Mouse (Mus musculus): ENCODE measurements around the gene Aldh3b3. TPM values are rescaled to one million over a fixed set of nuclear protein-coding genes. Genes with fewer than 3 reads are reported as not detected.
"Not testable (repeated sequence)": the region's sequence is repeated elsewhere in the genome, so short reads cannot be mapped to it uniquely, and the experiment has no call there.

Gene Aldh3b3
- polyA plus RNA-seq, 1 experiment from 2014 or later: not detected

DNA sequence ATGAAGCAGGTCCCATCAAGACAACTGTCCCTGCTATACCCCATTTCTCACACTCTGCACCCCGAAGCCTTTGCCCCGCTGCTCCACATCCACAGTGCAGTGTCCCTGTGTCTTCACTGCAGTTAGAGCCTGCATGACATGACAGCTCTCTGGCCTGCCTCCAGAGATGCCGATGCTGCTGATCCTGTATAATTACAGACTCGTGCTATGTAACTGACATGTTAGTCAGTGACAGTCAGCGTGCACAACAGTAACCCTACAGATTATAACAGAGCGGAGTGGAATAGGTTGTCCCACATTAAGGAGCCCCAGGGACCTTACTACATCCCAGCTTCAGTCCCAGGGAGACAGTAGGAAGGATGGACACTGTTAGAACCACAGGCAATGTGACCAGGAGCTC, 16.2 kb downstream of the Aldh3b3 start:
- H3K9me3 ChIP-seq (ENCODE audit: control insufficient read depth, low read length); H3K4me3 ChIP-seq (ENCODE audit: control insufficient read depth in 1 of 2, insufficient read depth in 1 of 2, low read depth in 1 of 2, low read length in 2 of 2); H3K9ac ChIP-seq (ENCODE audit: low read length); H3K36me3 ChIP-seq (ENCODE audit: control insufficient read depth, insufficient read depth, low read length); H3K27ac ChIP-seq (replicated peaks in 1 of 2; ENCODE audit: control insufficient read depth in 1 of 2, insufficient read depth in 1 of 2, low read depth in 2 of 2, low read length in 2 of 2); H3K4me1 ChIP-seq (ENCODE audit: control insufficient read depth in 2 of 2, insufficient read depth in 2 of 2, low read length in 2 of 2); ATAC-seq (ENCODE audit: insufficient number of reproducible peaks, insufficient read depth, low FRiP score, low read depth); H3K4me2 ChIP-seq (ENCODE audit: low read length); H3K27me3 ChIP-seq (ENCODE audit: control insufficient read depth, insufficient read depth, low read length): not testable (repeated sequence)
- 69% methylated on average over 6 of the region's 6 CpGs for WGBS

- H3K4me1 ChIP-seq (ENCODE audit: control insufficient read depth in 2 of 2, insufficient read depth in 2 of 2, low read length in 2 of 2): no peaks in the 10 kb centered on the region
- no peaks in the 10 kb centered on the region for H3K27me3 ChIP-seq (ENCODE audit: control insufficient read depth, insufficient read depth, low read length)
- H3K9ac ChIP-seq (ENCODE audit: low read length): no peak overlapping the region
- no peak overlapping the region for H3K4me2 ChIP-seq (ENCODE audit: low read length)
- no peaks in the 10 kb centered on the region for H3K9me3 ChIP-seq (ENCODE audit: control insufficient read depth, low read length)
- WGBS: 71% methylated on average over 2 of the region's 2 CpGs
- no peak for ATAC-seq (ENCODE audit: insufficient number of reproducible peaks, insufficient read depth, low FRiP score, low read depth)
- no peaks in the 10 kb centered on the region for H3K36me3 ChIP-seq (ENCODE audit: control insufficient read depth, insufficient read depth, low read length)
- no peak overlapping the region for H3K27ac ChIP-seq (replicated peaks in 1 of 2; ENCODE audit: control insufficient read depth in 1 of 2, insufficient read depth in 1 of 2, low read depth in 2 of 2, low read length in 2 of 2)
- no peak overlapping the region for H3K4me3 ChIP-seq (ENCODE audit: control insufficient read depth in 1 of 2, insufficient read depth in 1 of 2, low read depth in 1 of 2, low read length in 2 of 2)
Observed at GRCm38 (mm10) chr19:3975866-3976265, 17.4 kb downstream of the Aldh3b3 start.

GRCm38 (mm10) chr19:3980309-3980708, 21.9 kb downstream of the Aldh3b3 start:
- no peak for ATAC-seq (ENCODE audit: insufficient number of reproducible peaks, insufficient read depth, low FRiP score, low read depth)
- no peak overlapping the region for H3K9ac ChIP-seq (ENCODE audit: low read length)
- no peak overlapping the region for H3K4me3 ChIP-seq (ENCODE audit: control insufficient read depth in 1 of 2, insufficient read depth in 1 of 2, low read depth in 1 of 2, low read length in 2 of 2)
- H3K9me3 ChIP-seq (ENCODE audit: control insufficient read depth, low read length): no peaks in the 10 kb centered on the region
- H3K4me2 ChIP-seq (ENCODE audit: low read length): no peak overlapping the region
- no peaks in the 10 kb centered on the region for H3K36me3 ChIP-seq (ENCODE audit: control insufficient read depth, insufficient read depth, low read length)
- WGBS: 12% methylated on average over 4 of the region's 4 CpGs
- H3K27me3 ChIP-seq (ENCODE audit: control insufficient read depth, insufficient read depth, low read length): no peaks in the 10 kb centered on the region
- H3K4me1 ChIP-seq (ENCODE audit: control insufficient read depth in 2 of 2, insufficient read depth in 2 of 2, low read length in 2 of 2): peaks cover 6 to 7% of the 10 kb centered on the region in 2 experiments
- H3K27ac ChIP-seq (replicated peaks in 1 of 2; ENCODE audit: control insufficient read depth in 1 of 2, insufficient read depth in 1 of 2, low read depth in 2 of 2, low read length in 2 of 2): no peak overlapping the region

- Histone ChIP-seq H3K9me3 (ENCODE audit: control insufficient read depth, low read length) (no peaks in the 10 kb centered on the region), H3K27ac (replicated peaks in 1 of 2; ENCODE audit: control insufficient read depth in 1 of 2, insufficient read depth in 1 of 2, low read depth in 2 of 2, low read length in 2 of 2) (no peak overlapping the region), H3K36me3 (ENCODE audit: control insufficient read depth, insufficient read depth, low read length) (no peaks in the 10 kb centered on the region), H3K27me3 (ENCODE audit: control insufficient read depth, insufficient read depth, low read length) (no peaks in the 10 kb centered on the region), H3K9ac (ENCODE audit: low read length) (no peak overlapping the region), H3K4me1 (ENCODE audit: control insufficient read depth in 2 of 2, insufficient read depth in 2 of 2, low read length in 2 of 2) (peaks cover 12% of the 10 kb centered on the region in 2 experiments), H3K4me2 (ENCODE audit: low read length) (no peak overlapping the region), H3K4me3 (ENCODE audit: control insufficient read depth in 1 of 2, insufficient read depth in 1 of 2, low read depth in 1 of 2, low read length in 2 of 2) (no peak overlapping the region)
- no peak for ATAC-seq (ENCODE audit: insufficient number of reproducible peaks, insufficient read depth, low FRiP score, low read depth)
- 67% methylated on average over 9 of the region's 9 CpGs for WGBS
Observed at GRCm38 (mm10) chr19:3980917-3981316, 22.5 kb downstream of the Aldh3b3 start.

DNA sequence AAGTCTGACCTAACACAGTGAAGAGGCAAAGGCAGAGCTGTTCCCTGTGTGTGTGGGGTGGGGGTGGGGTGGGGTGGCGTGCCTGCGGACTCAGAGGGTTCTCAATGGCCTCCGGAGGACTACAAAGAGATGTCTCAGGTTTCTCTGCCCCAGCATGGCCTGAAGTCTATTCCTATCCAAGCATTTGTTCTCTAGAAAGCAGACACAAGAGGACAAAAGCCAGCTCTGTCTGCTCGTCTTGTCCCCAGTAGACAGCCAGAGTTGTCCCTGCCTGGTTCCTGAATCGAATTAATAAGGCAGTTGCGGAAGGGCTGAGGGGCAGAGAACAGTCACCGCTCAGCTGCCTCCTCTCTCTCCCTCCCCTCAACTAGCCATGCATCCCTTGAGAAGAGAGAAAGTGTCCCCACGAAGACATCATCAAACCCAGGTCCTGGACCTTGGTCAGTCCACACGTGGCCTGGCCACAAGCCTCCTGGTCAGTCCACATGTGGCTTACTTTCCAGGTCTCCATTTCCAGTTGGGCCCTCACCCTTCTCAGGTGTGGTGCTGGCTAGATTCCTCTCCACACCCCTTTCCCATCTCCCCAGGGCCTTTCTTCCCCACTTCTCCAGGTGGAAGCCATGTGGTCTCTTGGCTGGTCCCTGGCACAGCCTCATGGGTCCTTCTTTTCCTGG, 25.2 kb downstream of the Aldh3b3 start:
- 52% methylated on average over 9 of the region's 9 CpGs for WGBS

GRCm38 (mm10) chr19:3985261-3985681, 26.8 kb downstream of the Aldh3b3 start:
- H3K4me2 ChIP-seq (ENCODE audit: low read length): no peak overlapping the region
- H3K4me1 ChIP-seq (ENCODE audit: control insufficient read depth in 2 of 2, insufficient read depth in 2 of 2, low read length in 2 of 2): peaks cover 21 to 26% of the 10 kb centered on the region in 2 experiments
- peak overlapping the region; percentile 42 to 75 for H3K27ac ChIP-seq (replicated peaks in 1 of 2; ENCODE audit: control insufficient read depth in 1 of 2, insufficient read depth in 1 of 2, low read depth in 2 of 2, low read length in 2 of 2)
- no peak overlapping the region for H3K9ac ChIP-seq (ENCODE audit: low read length)
- no peaks in the 10 kb centered on the region for H3K36me3 ChIP-seq (ENCODE audit: control insufficient read depth, insufficient read depth, low read length)
- peak; percentile 16 for ATAC-seq (ENCODE audit: insufficient number of reproducible peaks, insufficient read depth, low FRiP score, low read depth)
- H3K4me3 ChIP-seq (ENCODE audit: control insufficient read depth in 1 of 2, insufficient read depth in 1 of 2, low read depth in 1 of 2, low read length in 2 of 2): no peak overlapping the region
- H3K9me3 ChIP-seq (ENCODE audit: control insufficient read depth, low read length): no peaks in the 10 kb centered on the region
- WGBS: 19% methylated on average over 8 of the region's 8 CpGs
- H3K27me3 ChIP-seq (ENCODE audit: control insufficient read depth, insufficient read depth, low read length): no peaks in the 10 kb centered on the region

More for the DNA sequence above, 25.2 kb downstream of the Aldh3b3 start:
- no peak for ATAC-seq (ENCODE audit: insufficient number of reproducible peaks, insufficient read depth, low FRiP score, low read depth)
- H3K36me3 ChIP-seq (ENCODE audit: control insufficient read depth, insufficient read depth, low read length): no peaks in the 10 kb centered on the region
- H3K4me1 ChIP-seq (ENCODE audit: control insufficient read depth in 2 of 2, insufficient read depth in 2 of 2, low read length in 2 of 2): peaks cover 21 to 26% of the 10 kb centered on the region in 2 experiments
- H3K27me3 ChIP-seq (ENCODE audit: control insufficient read depth, insufficient read depth, low read length): no peaks in the 10 kb centered on the region
- H3K9ac ChIP-seq (ENCODE audit: low read length): no peak overlapping the region
- H3K4me2 ChIP-seq (ENCODE audit: low read length): no peak overlapping the region
- no peak overlapping the region for H3K27ac ChIP-seq (replicated peaks in 1 of 2; ENCODE audit: control insufficient read depth in 1 of 2, insufficient read depth in 1 of 2, low read depth in 2 of 2, low read length in 2 of 2)
- no peaks in the 10 kb centered on the region for H3K9me3 ChIP-seq (ENCODE audit: control insufficient read depth, low read length)
- no peak overlapping the region for H3K4me3 ChIP-seq (ENCODE audit: control insufficient read depth in 1 of 2, insufficient read depth in 1 of 2, low read depth in 1 of 2, low read length in 2 of 2)

GRCm38 (mm10) chr19:3986334-3986733, 27.9 kb downstream of the Aldh3b3 start, which contains the start of gene Acy3:
Acy3 (plus strand) TSS chr19:3986570.
- no peaks in the 10 kb centered on the region for H3K9me3 ChIP-seq (ENCODE audit: control insufficient read depth, low read length)
- 10% methylated on average over 8 of the region's 8 CpGs for WGBS
- ATAC-seq (ENCODE audit: insufficient number of reproducible peaks, insufficient read depth, low FRiP score, low read depth): peak; percentile 67
- H3K27me3 ChIP-seq (ENCODE audit: control insufficient read depth, insufficient read depth, low read length): no peaks in the 10 kb centered on the region
- H3K4me2 ChIP-seq (ENCODE audit: low read length): peak within 1 kb of the TSS; percentile 51
- no peak within 1 kb of the TSS; a peak in 1 of 4 replicates for H3K4me3 ChIP-seq (ENCODE audit: control insufficient read depth in 1 of 2, insufficient read depth in 1 of 2, low read depth in 1 of 2, low read length in 2 of 2)
- H3K27ac ChIP-seq (replicated peaks in 1 of 2; ENCODE audit: control insufficient read depth in 1 of 2, insufficient read depth in 1 of 2, low read depth in 2 of 2, low read length in 2 of 2): peak within 1 kb of the TSS; percentile 71 to 75
- peaks cover 21 to 26% of the 10 kb centered on the region in 2 experiments for H3K4me1 ChIP-seq (ENCODE audit: control insufficient read depth in 2 of 2, insufficient read depth in 2 of 2, low read length in 2 of 2)
- H3K9ac ChIP-seq (ENCODE audit: low read length): peak within 1 kb of the TSS; percentile 59; the same call in 1 of the 2 replicates
- no peaks in the 10 kb centered on the region for H3K36me3 ChIP-seq (ENCODE audit: control insufficient read depth, insufficient read depth, low read length)

GRCm38 (mm10) chr19:3988066-3988465, 29.6 kb downstream of the Aldh3b3 start:
- Histone ChIP-seq H3K4me1 (ENCODE audit: control insufficient read depth in 2 of 2, insufficient read depth in 2 of 2, low read length in 2 of 2) (peaks cover 21 to 26% of the 10 kb centered on the region in 2 experiments), H3K4me3 (ENCODE audit: control insufficient read depth in 1 of 2, insufficient read depth in 1 of 2, low read depth in 1 of 2, low read length in 2 of 2) (no peak overlapping the region), H3K9me3 (ENCODE audit: control insufficient read depth, low read length) (no peaks in the 10 kb centered on the region), H3K4me2 (ENCODE audit: low read length) (no peak overlapping the region), H3K36me3 (ENCODE audit: control insufficient read depth, insufficient read depth, low read length) (no peaks in the 10 kb centered on the region), H3K9ac (ENCODE audit: low read length) (no peak overlapping the region), H3K27ac (replicated peaks in 1 of 2; ENCODE audit: control insufficient read depth in 1 of 2, insufficient read depth in 1 of 2, low read depth in 2 of 2, low read length in 2 of 2) (no peak overlapping the region), H3K27me3 (ENCODE audit: control insufficient read depth, insufficient read depth, low read length) (no peaks in the 10 kb centered on the region)
- no peak for ATAC-seq (ENCODE audit: insufficient number of reproducible peaks, insufficient read depth, low FRiP score, low read depth)
- WGBS: 78% methylated on average over 14 of the region's 14 CpGs

Data from heart, embryonic 14.5 days (tissue).